Mouse (Mus musculus) lung, postnatal 0 days (tissue): ENCODE results near the gene Mrgpra2a. TPM values are rescaled to one million over a fixed set of nuclear protein-coding genes. Genes with fewer than 3 reads are reported as not detected.

Experiments
- ATAC-seq: fragments of 200-750 bp; cut with Nextera tagmentation; 2 replicates; pipeline ENCODE4 v1.8.0; 2017; ENCODE audit warnings: moderate library complexity
- DNase-seq: peaks from one replicate; pipeline ENCODE4 v3.0.0-alpha.2; 2016; ENCODE audit warnings: low spot score
- H3K27ac ChIP-seq: fragments of 300-500 bp; sonication (generic); 2 replicates; pipeline ENCODE4 v1.5.1; 2014; ENCODE audit warnings: antibody characterized with exemption, mild to moderate bottlenecking, low read length, mixed read lengths
- H3K27me3 ChIP-seq: fragments of 300-500 bp; sonication (generic); replicated peaks from 2 replicates; pipeline ENCODE4 v1.6.1; 2014; ENCODE audit warnings: low read length, mixed read lengths; ENCODE audit not compliant: insufficient read depth
- H3K36me3 ChIP-seq: fragments of 300-500 bp; sonication (generic); 2 replicates; pipeline ENCODE4 v1.6.1; 2014; ENCODE audit warnings: low read length, mixed read lengths; ENCODE audit not compliant: insufficient read depth
- H3K4me1 ChIP-seq: fragments of 300-500 bp; sonication (generic); 2 replicates; pipeline ENCODE4 v1.6.1; 2014; ENCODE audit warnings: antibody characterized with exemption, low read depth, low read length, mixed read lengths; ENCODE audit not compliant: insufficient read depth
- H3K4me2 ChIP-seq: fragments of 300-500 bp; sonication (generic); replicated peaks from 2 replicates; pipeline ENCODE4 v1.6.1; 2014; ENCODE audit warnings: low read depth, mild to moderate bottlenecking, low read length, moderate library complexity, mixed read lengths
- H3K4me3 ChIP-seq: fragments of 300-500 bp; sonication (generic); 2 replicates; pipeline ENCODE4 v1.5.1; 2014; ENCODE audit warnings: low read depth, low read length
- H3K9ac ChIP-seq: fragments of 300-500 bp; sonication (generic); replicated peaks from 2 replicates; pipeline ENCODE4 v1.6.1; 2014; ENCODE audit warnings: low read depth, mild to moderate bottlenecking
- H3K9me3 ChIP-seq: fragments of 300-500 bp; sonication (generic); 2 replicates; pipeline ENCODE4 v1.6.1; 2016; ENCODE audit warnings: low read length, mixed read lengths
- CTCF ChIP-seq: IDR thresholded peaks from 2 replicates; pipeline ENCODE4 v1.5.1; 2016; ENCODE audit warnings: antibody characterized with exemption, mild to moderate bottlenecking
- EP300 ChIP-seq: IDR thresholded peaks from 2 replicates; pipeline ENCODE4 v1.6.1; 2016; ENCODE audit warnings: antibody characterized with exemption, mild to moderate bottlenecking, control low read depth
- WGBS: fragments of 180-500 bp; shearing (Covaris S2); extraction: QIAGEN DNeasy Blood & Tissue Kit; methylation state at CpG from one replicate; pipeline ENCODE4 v1.1.7; 2014; 5-methylcytosine and 5-hydroxymethylcytosine counted together
- polyA plus RNA-seq: library from polyadenylated mRNA; unstranded; fragments of >200 nt; fragmentation: Nextera tagmentation; extraction: Ambion mirVana; gene quantifications from 2 replicates; pipeline ENCODE4 v1.2.1, GENCODE M21; 2015

Mrgpra2a gene
- polyA plus RNA-seq, 1 experiment from 2014 or later = 0.27 TPM

- H3K9ac ChIP-seq = no peak overlapping the region
- no peak overlapping the region for H3K27ac ChIP-seq
- H3K4me2 ChIP-seq = no peak overlapping the region
- no peak for DNase-seq
- no peaks in the 10 kb centered on the region for H3K4me1 ChIP-seq
- no peaks in the 10 kb centered on the region for H3K36me3 ChIP-seq
- H3K4me3 ChIP-seq = no peak overlapping the region
- no peaks in the 10 kb centered on the region for H3K9me3 ChIP-seq
- ATAC-seq = no peak
- no peak for TF ChIP-seq EP300
- TF ChIP-seq CTCF = no peak
- no peaks in the 10 kb centered on the region for H3K27me3 ChIP-seq
- 55% methylated on average over 2 of the region's 2 CpGs for WGBS
Measured at GRCm38 (mm10) chr7:47410602-47411001, 41.3 kb downstream of the Mrgpra2a start.

GRCm38 (mm10) chr7:47409545-47409944 is 42.4 kb downstream of the Mrgpra2a start:
- H3K27me3 ChIP-seq = no peaks in the 10 kb centered on the region
- TF ChIP-seq EP300 (no peak), CTCF (no peak)
- H3K4me3 ChIP-seq = no peak overlapping the region
- no peaks in the 10 kb centered on the region for H3K9me3 ChIP-seq
- H3K27ac ChIP-seq = no peak overlapping the region
- no peaks in the 10 kb centered on the region for H3K4me1 ChIP-seq
- no peak overlapping the region for H3K9ac ChIP-seq
- ATAC-seq (no peak), DNase-seq (no peak)
- 32% methylated on average over 1 of the region's 1 CpGs for WGBS
- H3K4me2 ChIP-seq = no peak overlapping the region
- no peaks in the 10 kb centered on the region for H3K36me3 ChIP-seq

DNA sequence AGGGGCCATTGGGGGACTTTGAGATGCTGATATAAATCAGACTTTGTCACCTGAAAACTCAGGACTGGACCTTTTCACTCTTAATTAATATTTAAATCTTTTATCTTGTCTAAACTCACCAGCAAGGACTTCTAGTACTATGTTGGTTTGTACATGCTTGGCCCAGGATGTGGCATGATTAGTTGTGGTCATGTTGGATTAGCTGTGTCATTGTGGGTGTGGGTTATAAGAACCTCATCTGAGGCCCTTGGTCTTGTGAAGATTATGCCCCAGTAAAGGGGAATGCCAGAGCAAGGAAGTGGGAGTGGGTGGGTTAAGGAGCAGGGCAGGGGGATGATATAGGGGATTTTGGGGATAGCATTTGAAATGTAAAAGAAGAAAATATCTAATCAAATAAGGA is 50.8 kb downstream of the Mrgpra2a start:
- Histone ChIP-seq H3K9me3 (no peaks in the 10 kb centered on the region), H3K27me3 (no peaks in the 10 kb centered on the region), H3K36me3 (no peaks in the 10 kb centered on the region), H3K4me1 (no peaks in the 10 kb centered on the region), H3K27ac (no peak overlapping the region), H3K4me3 (no peak overlapping the region), H3K4me2 (no peak overlapping the region), H3K9ac (no peak overlapping the region)
- DNase-seq = no peak
- TF ChIP-seq CTCF (no peak), EP300 (no peak)
- no peak for ATAC-seq

Other genes with a start within 250 kb of the Mrgpra2a start
- gene Mrgpra6, start 247.2 kb downstream of the Mrgpra2a start, polyA plus RNA-seq = not detected in 2 replicates
- gene Mrgpra9, start 199.3 kb downstream of the Mrgpra2a start, polyA plus RNA-seq = 0.13 and 0.14 TPM in 2 replicates
- not detected in 2 replicates for gene Mrgpra1, start 97.9 kb downstream of the Mrgpra2a start, polyA plus RNA-seq
- 0.31 and 0.90 TPM in 2 replicates for gene Mrgpra2b, start 76.7 kb upstream of the Mrgpra2a start, polyA plus RNA-seq
- gene Mrgpra3, start 149.2 kb upstream of the Mrgpra2a start, polyA plus RNA-seq = not detected in 2 replicates